Comparison of ENCODE assay signal across 11 mouse cellular contexts in genomic region chr8:46789091-46789881, GRCm38 (mm10). TPM values are rescaled to one million over a fixed set of nuclear protein-coding genes. Genes with fewer than 3 reads are reported as not detected.
DNase-seq lines count a peak whose midpoint lies in the region; ATAC-seq lines count a peak whose summit lies in the region.
"Had no signal": no experiment of that assay in that cellular context is flagged by ENCODE, and none has a peak within 500 bp of the region (broad histone marks: within the 10 kb centered on the region; RNA-seq: fewer than 3 reads in every experiment).

No protein-coding gene starts in this region.

- 0 out of 2 replicates have a peak, but pooled peaks cover 3% of the 10 kb centered on the region for H3K9me3 ChIP-seq in heart, embryonic 13.5 days
- no peaks in the 10 kb centered on the region for H3K9me3 ChIP-seq in heart, embryonic 11.5 days (replicated peaks; ENCODE audit: control insufficient read depth, low read length)
- H3K9me3 ChIP-seq in embryonic facial prominence, embryonic 10.5 days, result 0 out of 2 replicates have a peak, but pooled peaks cover 3% of the 10 kb centered on the region
- H3K9me3 ChIP-seq: forebrain, embryonic 15.5 days; limb, embryonic 10.5 days had no signal

- H3K9ac ChIP-seq in heart, embryonic 13.5 days, result no peak overlapping the region
- H3K9ac ChIP-seq in heart, embryonic 11.5 days (ENCODE audit: low read depth, low read length), result no peak overlapping the region
- H3K9ac ChIP-seq: forebrain, embryonic 15.5 days had no signal

- H3K27ac ChIP-seq in heart, embryonic 13.5 days (replicated peaks), result 0 out of 2 replicates have a peak overlapping the region, but pooled peaks have one; percentile 0
- H3K27ac ChIP-seq in heart, embryonic 11.5 days (ENCODE audit: low read depth, low read length), result no peak overlapping the region
- no peak overlapping the region for H3K27ac ChIP-seq in embryonic facial prominence, embryonic 10.5 days (replicated peaks)
- H3K27ac ChIP-seq: forebrain, embryonic 15.5 days; limb, embryonic 10.5 days had no signal

- DNase-seq in 3T3-L1 (ENCODE audit: low read depth, low spot score), result peak; percentile 14
- DNase-seq in c-Kit-positive CD71-negative TER-119-negative erythroid progenitor cells, embryonic 14.5 days (ENCODE audit: low read depth), result peak; percentile 39
- DNase-seq in kidney, postnatal 4 days, result no peak
- no peak for DNase-seq in cerebellum, adult 8-10 months
- DNase-seq in embryonic facial prominence, embryonic 10.5 days (ENCODE audit: low spot score), result no peak
- DNase-seq: midbrain, embryonic 14.5 days had no signal

- no peak for ATAC-seq in heart, embryonic 13.5 days (ENCODE audit: extremely low read depth, insufficient number of reproducible peaks, low FRiP score, low TSS enrichment)
- no peak for ATAC-seq in heart, embryonic 11.5 days (replicated peaks; ENCODE audit: insufficient number of reproducible peaks, low FRiP score, low TSS enrichment)
- ATAC-seq in megakaryocyte, adult 5-6 weeks (ENCODE audit: poor library complexity, severe bottlenecking), result peak; percentile 83
- ATAC-seq: forebrain, embryonic 15.5 days had no signal

- H3K4me1 ChIP-seq in heart, embryonic 13.5 days, result peaks cover 37% of the 10 kb centered on the region
- H3K4me1 ChIP-seq in heart, embryonic 11.5 days (ENCODE audit: control insufficient read depth, insufficient read depth, low read length), result 0 out of 2 replicates have a peak, but pooled peaks cover 3% of the 10 kb centered on the region
- 0 out of 2 replicates have a peak, but pooled peaks cover 2% of the 10 kb centered on the region for H3K4me1 ChIP-seq in embryonic facial prominence, embryonic 10.5 days
- H3K4me1 ChIP-seq: forebrain, embryonic 15.5 days had no signal

- no peak overlapping the region for H3K4me3 ChIP-seq in heart, embryonic 13.5 days
- H3K4me3 ChIP-seq in heart, embryonic 11.5 days (ENCODE audit: low read depth, low read length), result no peak overlapping the region
- no peak overlapping the region for H3K4me3 ChIP-seq in embryonic facial prominence, embryonic 10.5 days
- H3K4me3 ChIP-seq: forebrain, embryonic 15.5 days; limb, embryonic 10.5 days had no signal

- 65% methylated on average over 5 of the region's 5 CpGs for WGBS in heart, embryonic 13.5 days
- WGBS in heart, embryonic 11.5 days (ENCODE audit: insufficient replicate concordance), result 80% methylated on average over 5 of the region's 5 CpGs
- 91% methylated on average over 5 of the region's 5 CpGs for WGBS in embryonic facial prominence, embryonic 10.5 days

- H3K27me3 ChIP-seq in heart, embryonic 13.5 days (replicated peaks), result no peaks in the 10 kb centered on the region
- no peaks in the 10 kb centered on the region for H3K27me3 ChIP-seq in heart, embryonic 11.5 days (ENCODE audit: control insufficient read depth, insufficient read depth, low read length)
- H3K27me3 ChIP-seq in embryonic facial prominence, embryonic 10.5 days (replicated peaks; ENCODE audit: low read depth, poor library complexity, severe bottlenecking), result no peaks in the 10 kb centered on the region
- H3K27me3 ChIP-seq: forebrain, embryonic 15.5 days had no signal

- no peak overlapping the region for H3K4me2 ChIP-seq in heart, embryonic 13.5 days
- no peak overlapping the region for H3K4me2 ChIP-seq in heart, embryonic 11.5 days
- H3K4me2 ChIP-seq: forebrain, embryonic 15.5 days had no signal

- H3K36me3 ChIP-seq in heart, embryonic 13.5 days, result peaks cover 19% of the 10 kb centered on the region
- H3K36me3 ChIP-seq in heart, embryonic 11.5 days (ENCODE audit: control insufficient read depth, insufficient read depth, low read length), result 0 out of 2 replicates have a peak, but pooled peaks cover under 1% of the 10 kb centered on the region
- 0 out of 2 replicates have a peak, but pooled peaks cover 2% of the 10 kb centered on the region for H3K36me3 ChIP-seq in embryonic facial prominence, embryonic 10.5 days (replicated peaks)
- H3K36me3 ChIP-seq: forebrain, embryonic 15.5 days had no signal

RNA-seq across cellular contexts. Expression of gene Irf2, which starts 49.8 kb away (rescaled TPM):
- polyA plus RNA-seq in heart, embryonic 13.5 days (2015; fragmentation: Nextera tagmentation; extraction: Ambion mirVana), result 10.8 and 14.0 TPM in 2 replicates
- 11.6 and 16.5 TPM in 2 replicates for polyA plus RNA-seq in heart, embryonic 11.5 days (2014; fragmentation: Nextera tagmentation; extraction: Ambion mirVana)
- total RNA-seq in megakaryocyte, adult 5-6 weeks (2015), result 152 and 154 TPM in 2 replicates
- total RNA-seq in megakaryocyte, adult 5-6 weeks (2017), result 37.9 and 77.9 TPM in 2 replicates
- polyA plus RNA-seq in embryonic facial prominence, embryonic 10.5 days (2016; fragmentation: Nextera tagmentation; extraction: Ambion mirVana), result 9.7 TPM in 2 replicates

Comparison
In these comparisons a context has a peak if more than half of its experiments do, and no peak if none do; other contexts are left out.
1. DNase-seq: peak in 3T3-L1 (single experiment) and c-Kit-positive CD71-negative TER-119-negative erythroid progenitor cells, embryonic 14.5 days (single experiment); none in kidney, postnatal 4 days (0 of 2), cerebellum, adult 8-10 months (single experiment) and embryonic facial prominence, embryonic 10.5 days (single experiment).